Mouse (Mus musculus) stomach, embryonic 14.5 days (tissue): Measurements from ENCODE around the gene Fmnl1. TPM values are rescaled to one million over a fixed set of nuclear protein-coding genes. Genes with fewer than 3 reads are reported as not detected.

ENCODE experiments used
- ATAC-seq: fragments of 200-750 bp; cut with Nextera tagmentation; 2 replicates; pipeline ENCODE4 v1.8.0; 2017; ENCODE audit warnings: low read depth, moderate TSS enrichment; ENCODE audit not compliant: insufficient number of reproducible peaks, insufficient read depth, low FRiP score
- H3K27ac ChIP-seq: fragments of 300-500 bp; sonication (generic); 2 replicates; pipeline ENCODE4 v1.5.1; 2014; ENCODE audit warnings: mild to moderate bottlenecking, low read length, moderate library complexity, mixed read lengths
- H3K27me3 ChIP-seq: fragments of 300-500 bp; sonication (generic); 2 replicates; pipeline ENCODE4 v1.6.1; 2014; ENCODE audit warnings: low read length, control low read depth, mixed read lengths; ENCODE audit not compliant: control insufficient read depth, insufficient read depth
- H3K36me3 ChIP-seq: fragments of 300-500 bp; sonication (generic); 2 replicates; pipeline ENCODE4 v1.6.1; 2014; ENCODE audit warnings: mild to moderate bottlenecking, control low read depth, low read length, moderate library complexity, mixed read lengths; ENCODE audit not compliant: control insufficient read depth, insufficient read depth
- H3K4me1 ChIP-seq: fragments of 300-500 bp; sonication (generic); 2 replicates; pipeline ENCODE4 v1.6.1; 2014; ENCODE audit warnings: low read length, control low read depth, mixed read lengths; ENCODE audit not compliant: control insufficient read depth, insufficient read depth
- H3K4me2 ChIP-seq: fragments of 300-500 bp; sonication (generic); replicated peaks from 2 replicates; pipeline ENCODE4 v1.6.1; 2014; ENCODE audit warnings: low read depth, low read length, control low read depth
- H3K4me3 ChIP-seq: fragments of 300-500 bp; sonication (generic); 2 replicates; pipeline ENCODE4 v1.5.1; 2014; ENCODE audit warnings: low read depth, low read length, control low read depth
- H3K9ac ChIP-seq: fragments of 300-500 bp; sonication (generic); replicated peaks from 2 replicates; pipeline ENCODE4 v1.6.1; 2014; ENCODE audit warnings: low read depth, mild to moderate bottlenecking, control low read depth, low read length, moderate library complexity, mixed read lengths
- H3K9me3 ChIP-seq: fragments of 300-500 bp; sonication (generic); 2 replicates; pipeline ENCODE4 v1.6.1; 2016; ENCODE audit warnings: low read depth, low read length, control low read depth; ENCODE audit not compliant: control insufficient read depth
- WGBS: fragments of 180-500 bp; shearing (Covaris S2); extraction: QIAGEN DNeasy Blood & Tissue Kit; methylation state at CpG from one replicate; pipeline ENCODE4 v1.1.7; 2014; 5-methylcytosine and 5-hydroxymethylcytosine counted together
- polyA plus RNA-seq: library from polyadenylated mRNA; unstranded; fragments of >200 nt; fragmentation: Nextera tagmentation; extraction: Ambion mirVana; gene quantifications from 2 replicates; pipeline ENCODE4 v1.2.1, GENCODE M21; 2014

Gene Fmnl1
- polyA plus RNA-seq, result 1.7 and 2.3 TPM in 2 replicates

- H3K4me3 ChIP-seq, result peak within 1 kb of the TSS; percentile 52
- WGBS, result under 1% methylated on average over 51 of the region's 84 CpGs
- H3K9me3 ChIP-seq, result no peaks in the 10 kb centered on the region
- H3K27ac ChIP-seq, result no peak within 1 kb of the TSS
- peaks cover 31% of the 10 kb centered on the region; the same call in 1 of the 2 replicates for H3K27me3 ChIP-seq
- H3K4me2 ChIP-seq, result peak within 1 kb of the TSS; percentile 96
- peak within 1 kb of the TSS; percentile 50 for H3K9ac ChIP-seq
- peak; percentile 3; the same call in 1 of the 2 replicates for ATAC-seq
- H3K36me3 ChIP-seq, result no peaks in the 10 kb centered on the region
- H3K4me1 ChIP-seq, result 0 out of 2 replicates have a peak, but pooled peaks cover 5% of the 10 kb centered on the region
Observed at GRCm38 (mm10) chr11:103170494-103171285, at the start of gene Fmnl1. TSS of gene Fmnl1 (plus strand) at chr11:103171107.

GRCm38 (mm10) chr11:103131701-103132575 is 39.0 kb upstream of the Fmnl1 start, which contains the start of gene Hexim2:
TSS of gene Hexim2 (plus strand) at chr11:103132429.
- peak within 1 kb of the TSS; percentile 95 for H3K4me3 ChIP-seq
- H3K27me3 ChIP-seq, result no peaks in the 10 kb centered on the region
- H3K4me1 ChIP-seq, result peaks cover 19% of the 10 kb centered on the region
- H3K4me2 ChIP-seq, result peak within 1 kb of the TSS; percentile 69
- WGBS, result under 1% methylated on average over 39 of the region's 39 CpGs
- H3K36me3 ChIP-seq, result no peaks in the 10 kb centered on the region
- H3K9ac ChIP-seq, result peak within 1 kb of the TSS; percentile 100
- H3K9me3 ChIP-seq, result no peaks in the 10 kb centered on the region
- peak within 1 kb of the TSS; percentile 99 for H3K27ac ChIP-seq
- peak; percentile 21; the same call in 1 of the 2 replicates for ATAC-seq

GRCm38 (mm10) chr11:103132576-103133455 is 38.1 kb upstream of the Fmnl1 start:
- Histone ChIP-seq H3K9me3 (no peaks in the 10 kb centered on the region), H3K4me1 (peaks cover 19% of the 10 kb centered on the region), H3K9ac (peak overlapping the region; percentile 100), H3K4me2 (peak overlapping the region; percentile 69), H3K36me3 (no peaks in the 10 kb centered on the region), H3K27ac (peak overlapping the region; percentile 99), H3K27me3 (no peaks in the 10 kb centered on the region), H3K4me3 (peak overlapping the region; percentile 95)
- ATAC-seq, result peak; percentile 93
- WGBS, result under 1% methylated on average over 53 of the region's 58 CpGs

DNA sequence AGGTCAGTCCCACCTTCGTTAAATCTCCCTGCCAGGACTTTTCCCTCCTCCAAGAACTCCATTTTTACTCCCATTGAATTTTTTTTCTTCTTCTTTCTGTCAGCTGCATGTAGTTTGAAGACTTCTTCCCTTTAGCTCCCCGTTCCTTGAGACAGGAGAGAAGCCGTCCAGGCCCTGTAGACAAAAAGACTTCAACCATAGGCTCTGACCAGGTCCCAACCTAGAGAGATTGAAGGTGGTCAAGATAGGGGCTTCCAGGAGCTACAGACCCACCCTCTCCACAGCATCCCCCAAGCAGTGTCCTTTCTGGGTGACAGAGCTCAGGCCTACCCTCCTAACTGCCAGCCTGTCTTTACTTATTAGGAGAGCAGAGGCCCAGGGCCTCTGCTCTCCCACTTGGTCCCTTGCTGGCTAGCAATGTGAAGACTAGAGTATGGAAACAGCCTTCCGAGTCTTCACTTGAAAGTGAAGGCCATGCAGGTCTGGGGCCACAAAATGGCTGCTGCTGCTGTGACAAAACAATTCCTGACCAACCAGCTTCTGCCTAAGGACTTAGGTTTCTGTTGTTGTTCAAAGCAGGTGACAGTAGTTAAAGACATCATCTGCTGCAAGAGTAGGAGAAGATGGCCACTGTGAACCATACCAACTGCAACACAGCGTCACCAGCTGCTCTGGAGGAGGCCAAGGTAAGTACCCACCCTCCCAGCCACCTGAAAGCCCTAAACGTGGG is 37.3 kb upstream of the Fmnl1 start:
- no peaks in the 10 kb centered on the region for H3K27me3 ChIP-seq
- peak overlapping the region; percentile 17 for H3K4me3 ChIP-seq
- peak overlapping the region; percentile 69 for H3K27ac ChIP-seq
- no peaks in the 10 kb centered on the region for H3K36me3 ChIP-seq
- 51% methylated on average over 6 of the region's 6 CpGs for WGBS
- peak overlapping the region; percentile 37; the same call in 1 of the 2 replicates for H3K9ac ChIP-seq
- H3K9me3 ChIP-seq, result no peaks in the 10 kb centered on the region
- peak overlapping the region; percentile 46 for H3K4me2 ChIP-seq
- H3K4me1 ChIP-seq, result peaks cover 19% of the 10 kb centered on the region
- peak; percentile 10; the same call in 1 of the 2 replicates for ATAC-seq

GRCm38 (mm10) chr11:103134221-103134620 is 36.7 kb upstream of the Fmnl1 start:
- H3K4me2 ChIP-seq, result peak overlapping the region; percentile 46; the same call in 1 of the 2 replicates
- H3K27me3 ChIP-seq, result no peaks in the 10 kb centered on the region
- H3K9me3 ChIP-seq, result no peaks in the 10 kb centered on the region
- ATAC-seq, result no peak
- H3K27ac ChIP-seq, result no peak overlapping the region
- H3K36me3 ChIP-seq, result no peaks in the 10 kb centered on the region; the same call in 1 of the 2 replicates
- no peak overlapping the region for H3K4me3 ChIP-seq
- peaks cover 19% of the 10 kb centered on the region for H3K4me1 ChIP-seq
- WGBS, result 64% methylated on average over 3 of the region's 3 CpGs
- no peak overlapping the region for H3K9ac ChIP-seq

- no peaks in the 10 kb centered on the region for H3K9me3 ChIP-seq
- H3K27ac ChIP-seq, result no peak overlapping the region
- no peaks in the 10 kb centered on the region; the same call in none of the 2 replicates for H3K36me3 ChIP-seq
- peaks cover 22% of the 10 kb centered on the region for H3K4me1 ChIP-seq
- no peak overlapping the region for H3K9ac ChIP-seq
- WGBS, result 69% methylated on average over 8 of the region's 8 CpGs
- H3K27me3 ChIP-seq, result no peaks in the 10 kb centered on the region
- H3K4me3 ChIP-seq, result no peak overlapping the region
- no peak for ATAC-seq
- H3K4me2 ChIP-seq, result no peak overlapping the region
Observed at GRCm38 (mm10) chr11:103136039-103136577, 34.8 kb upstream of the Fmnl1 start.
